Comparison of ENCODE assay signal across 17 mouse cellular contexts in the genomic region with DNA sequence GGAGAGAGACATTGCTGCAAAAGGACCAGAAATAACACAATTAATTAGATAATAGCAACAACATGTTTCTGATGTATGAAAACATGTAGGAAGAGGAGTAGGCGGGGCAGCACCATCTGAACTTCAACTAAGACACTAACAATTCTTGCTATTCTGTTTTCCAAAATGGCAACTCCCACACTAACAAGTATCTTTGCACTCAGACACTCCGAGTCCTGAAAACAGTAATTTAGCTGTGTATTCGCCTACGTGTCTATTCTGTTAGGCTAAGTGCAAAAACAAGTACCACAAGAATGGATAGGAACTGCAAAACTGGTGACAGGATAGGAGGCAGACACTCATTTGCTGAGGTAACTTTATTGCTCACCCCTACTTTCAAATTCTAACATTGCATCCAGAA.
"Had no signal": no experiment of that assay in that cellular context is flagged by ENCODE, and none has a peak within 500 bp of the region (broad histone marks: within the 10 kb centered on the region; RNA-seq: fewer than 3 reads in every experiment).

No protein-coding gene starts in this region.

- H3K36me3 ChIP-seq: midbrain, embryonic 10.5 days; midbrain, embryonic 12.5 days; neural tube, embryonic 15.5 days had no signal

- DNase-seq: lung, adult 18-20 months; lung, embryonic 14.5 days; lung, postnatal 10 days; lung, postnatal 4 days; midbrain, embryonic 14.5 days; retina, postnatal 1 day; spleen, adult 18-20 months; thymus, adult 2 months; thymus, postnatal 25 days; thymus, postnatal 4 days had no signal

- H3K27me3 ChIP-seq: midbrain, embryonic 12.5 days; neural tube, embryonic 13.5 days; neural tube, embryonic 15.5 days had no signal

- H3K4me2 ChIP-seq: lung, embryonic 14.5 days; midbrain, embryonic 12.5 days; neural tube, embryonic 13.5 days; neural tube, embryonic 15.5 days had no signal

- H3K9me3 ChIP-seq: midbrain, embryonic 10.5 days; midbrain, embryonic 12.5 days; neural tube, embryonic 13.5 days; neural tube, embryonic 15.5 days had no signal

- ATAC-seq: midbrain, embryonic 16.5 days had no signal

- H3K4me1 ChIP-seq: midbrain, embryonic 10.5 days; midbrain, embryonic 12.5 days; neural tube, embryonic 13.5 days; neural tube, embryonic 15.5 days had no signal

- H3K4me3 ChIP-seq: midbrain, embryonic 10.5 days; midbrain, embryonic 12.5 days; myocyte; neural tube, embryonic 13.5 days; neural tube, embryonic 15.5 days had no signal

- H3K27ac ChIP-seq: liver, embryonic 14.5 days; midbrain, embryonic 10.5 days; midbrain, embryonic 12.5 days; neural tube, embryonic 13.5 days; neural tube, embryonic 15.5 days had no signal

- H3K9ac ChIP-seq: liver, embryonic 14.5 days; lung, embryonic 14.5 days; midbrain, embryonic 12.5 days; neural tube, embryonic 13.5 days; neural tube, embryonic 15.5 days had no signal
